Comparison of ENCODE assay signal across 9 mouse cellular contexts in genomic region chr1:54853311-54854000, GRCm38 (mm10).
A peak's percentile ranks its signal among the peaks of the same experiment; 100 is the strongest.
DNase-seq lines count a peak whose midpoint lies in the region; ATAC-seq lines count a peak whose summit lies in the region.
"Had no signal": no experiment of that assay in that cellular context is flagged by ENCODE, and none has a peak within 500 bp of the region (broad histone marks: within the 10 kb centered on the region; RNA-seq: fewer than 3 reads in every experiment).

No protein-coding gene starts in this region.

- H3K9me3 ChIP-seq in midbrain, embryonic 14.5 days (ENCODE audit: control insufficient read depth, low read length): no peaks in the 10 kb centered on the region
- H3K9me3 ChIP-seq in midbrain, embryonic 11.5 days (ENCODE audit: control insufficient read depth, low read length): no peaks in the 10 kb centered on the region
- no peaks in the 10 kb centered on the region for H3K9me3 ChIP-seq in hindbrain, embryonic 16.5 days (ENCODE audit: control insufficient read depth, low read length)
- no peaks in the 10 kb centered on the region for H3K9me3 ChIP-seq in neural tube, embryonic 15.5 days (replicated peaks)

- no peaks in the 10 kb centered on the region for H3K4me1 ChIP-seq in midbrain, embryonic 14.5 days (ENCODE audit: control insufficient read depth, insufficient read depth, low read length)
- H3K4me1 ChIP-seq in midbrain, embryonic 11.5 days (ENCODE audit: control insufficient read depth, insufficient read depth, low read length): no peaks in the 10 kb centered on the region
- peaks cover 5% of the 10 kb centered on the region for H3K4me1 ChIP-seq in hindbrain, embryonic 16.5 days (ENCODE audit: control insufficient read depth, insufficient read depth, low read depth, low read length)
- H3K4me1 ChIP-seq in neural tube, embryonic 15.5 days: peaks cover 23% of the 10 kb centered on the region

- no peak overlapping the region for H3K27ac ChIP-seq in midbrain, embryonic 14.5 days (replicated peaks; ENCODE audit: low read depth, low read length)
- no peak overlapping the region for H3K27ac ChIP-seq in midbrain, embryonic 11.5 days (ENCODE audit: low read depth, low read length)
- 0 out of 2 replicates have a peak overlapping the region, but pooled peaks have one; percentile 16 for H3K27ac ChIP-seq in hindbrain, embryonic 16.5 days (ENCODE audit: low read depth, low read length)
- H3K27ac ChIP-seq in neural tube, embryonic 15.5 days (replicated peaks): peak overlapping the region; percentile 24; the same call in 1 of the 2 replicates

- H3K36me3 ChIP-seq in midbrain, embryonic 14.5 days (ENCODE audit: control insufficient read depth, insufficient read depth, low read length): no peaks in the 10 kb centered on the region
- no peaks in the 10 kb centered on the region for H3K36me3 ChIP-seq in midbrain, embryonic 11.5 days (ENCODE audit: control insufficient read depth, insufficient read depth, low read length)
- H3K36me3 ChIP-seq in hindbrain, embryonic 16.5 days (ENCODE audit: control insufficient read depth, insufficient read depth, low read length): no peaks in the 10 kb centered on the region
- no peaks in the 10 kb centered on the region for H3K36me3 ChIP-seq in neural tube, embryonic 15.5 days

- no peak overlapping the region for H3K4me2 ChIP-seq in midbrain, embryonic 14.5 days (ENCODE audit: low read length)
- no peak overlapping the region for H3K4me2 ChIP-seq in midbrain, embryonic 11.5 days
- H3K4me2 ChIP-seq in hindbrain, embryonic 16.5 days (ENCODE audit: low read length): no peak overlapping the region
- no peak overlapping the region for H3K4me2 ChIP-seq in neural tube, embryonic 15.5 days

- no peak for ATAC-seq in midbrain, embryonic 14.5 days (ENCODE audit: low FRiP score, low TSS enrichment)
- no peak for ATAC-seq in midbrain, embryonic 11.5 days (ENCODE audit: low FRiP score)
- peak; percentile 59 for ATAC-seq in hindbrain, embryonic 16.5 days
- peak; percentile 78 for ATAC-seq in neural tube, embryonic 15.5 days (ENCODE audit: low FRiP score)
- ATAC-seq in monocyte, adult 5-6 weeks (replicated peaks; ENCODE audit: insufficient number of reproducible peaks, low FRiP score, low TSS enrichment, poor library complexity, severe bottlenecking): no peak

- no peaks in the 10 kb centered on the region for H3K27me3 ChIP-seq in midbrain, embryonic 14.5 days (ENCODE audit: control insufficient read depth, insufficient read depth, low read length)
- no peaks in the 10 kb centered on the region for H3K27me3 ChIP-seq in midbrain, embryonic 11.5 days (ENCODE audit: control insufficient read depth, insufficient read depth, low read length)
- no peaks in the 10 kb centered on the region for H3K27me3 ChIP-seq in hindbrain, embryonic 16.5 days (replicated peaks; ENCODE audit: control insufficient read depth, insufficient read depth, low read length)
- H3K27me3 ChIP-seq in neural tube, embryonic 15.5 days (replicated peaks): no peaks in the 10 kb centered on the region

- no peak overlapping the region for H3K4me3 ChIP-seq in midbrain, embryonic 14.5 days (replicated peaks; ENCODE audit: low read depth, low read length)
- H3K4me3 ChIP-seq in midbrain, embryonic 11.5 days (ENCODE audit: low read depth, low read length): no peak overlapping the region
- H3K4me3 ChIP-seq in hindbrain, embryonic 16.5 days (ENCODE audit: low read length): no peak overlapping the region
- H3K4me3 ChIP-seq in neural tube, embryonic 15.5 days (replicated peaks): no peak overlapping the region

- DNase-seq in midbrain, embryonic 14.5 days: peak; percentile 19
- DNase-seq in midbrain, embryonic 11.5 days (ENCODE audit: low spot score, missing footprints): no peak
- DNase-seq in kidney, postnatal 36 days: peak; percentile 72 to 87
- DNase-seq in right cerebral cortex, postnatal 4 days: no peak
- DNase-seq in layer of hippocampus, adult 9-11 months: no peak
- DNase-seq: lung, postnatal 14 days had no signal

- H3K9ac ChIP-seq in midbrain, embryonic 14.5 days (replicated peaks; ENCODE audit: low read length): no peak overlapping the region
- H3K9ac ChIP-seq in midbrain, embryonic 11.5 days (ENCODE audit: low read length): no peak overlapping the region
- no peak overlapping the region for H3K9ac ChIP-seq in hindbrain, embryonic 16.5 days (ENCODE audit: low read depth, low read length)
- H3K9ac ChIP-seq in neural tube, embryonic 15.5 days (replicated peaks): no peak overlapping the region

- whole genome bisulfite sequencing in midbrain, embryonic 14.5 days: 72% methylated on average over 11 of the region's 11 CpGs
- WGBS in midbrain, embryonic 11.5 days: 70% methylated on average over 11 of the region's 11 CpGs
- 53% methylated on average over 11 of the region's 11 CpGs for whole genome bisulfite sequencing in hindbrain, embryonic 16.5 days
- 31% methylated on average over 11 of the region's 11 CpGs for WGBS in neural tube, embryonic 15.5 days

Comparison
In these comparisons a context has a peak if more than half of its experiments do, and no peak if none do; other contexts are left out.
1. DNase-seq: peak in midbrain, embryonic 14.5 days (single experiment) and kidney, postnatal 36 days (2 of 2); none in midbrain, embryonic 11.5 days (single experiment), right cerebral cortex, postnatal 4 days (single experiment) and layer of hippocampus, adult 9-11 months (single experiment).
2. ATAC-seq: peak in hindbrain, embryonic 16.5 days (single experiment) and neural tube, embryonic 15.5 days (single experiment); none in midbrain, embryonic 14.5 days (single experiment), midbrain, embryonic 11.5 days (single experiment) and monocyte, adult 5-6 weeks (single experiment).
3. H3K27ac ChIP-seq: peak in hindbrain, embryonic 16.5 days (single experiment) and neural tube, embryonic 15.5 days (single experiment); none in midbrain, embryonic 14.5 days (single experiment) and midbrain, embryonic 11.5 days (single experiment).